Mouse (Mus musculus) adrenal gland, postnatal 4 days (tissue): ENCODE measurements around the gene Gm4181. TPM values are rescaled to one million over a fixed set of nuclear protein-coding genes. Genes with fewer than 3 reads are reported as not detected.
"Not testable (repeated sequence)": the region's sequence is repeated elsewhere in the genome, so short reads cannot be mapped to it uniquely, and the experiment has no call there.

Source experiments
- DNase-seq, 2 experiments: peaks; one replicate each; pipeline ENCODE4 v3.0.0; 2021 to 2022; ENCODE audit warnings: low spot score in 2 of 2, mixed read lengths in 2 of 2
- long read RNA-seq, 2 experiments: library from polyadenylated mRNA; stranded (forward); transcript quantifications; one replicate each; pipeline ENCODE4 v2.0.0; 2021
- total RNA-seq, 2 experiments: library from RNA; stranded (reverse); gene quantifications; 2 replicates each; pipeline ENCODE4 v1.2.3; 2021

Gene Gm4181
- not detected for total RNA-seq
- long read RNA-seq, experiment 1 = 0 reads
- long read RNA-seq, experiment 2 = 0 reads

- not testable (repeated sequence) for DNase-seq
Observed at GRCm38 (mm10) chr14:51635566-51635965, at the start of gene Gm4181. Gm4181 (minus strand) TSS chr14:51635666.

DNA sequence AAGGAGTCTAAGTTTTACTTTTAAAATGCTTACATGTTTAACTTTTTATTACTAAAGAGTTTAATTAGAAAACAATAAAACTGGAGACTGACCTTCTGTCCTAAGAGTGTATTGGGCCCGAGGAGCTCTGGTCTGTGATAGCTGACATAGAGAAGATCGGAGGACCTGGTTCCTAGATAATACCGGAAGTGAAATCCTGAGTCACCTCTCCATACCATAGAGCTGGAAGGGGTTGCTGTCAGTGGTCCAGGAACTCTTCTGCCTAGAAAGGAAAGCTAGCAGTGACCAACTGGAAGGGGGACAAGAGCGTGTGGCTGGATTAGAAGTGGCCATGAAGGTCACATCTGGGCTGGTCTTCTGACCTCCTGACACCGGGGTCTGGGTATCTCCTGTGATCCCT lies 41.8 kb upstream of the Gm4181 start:
- DNase-seq = no peak

DNA sequence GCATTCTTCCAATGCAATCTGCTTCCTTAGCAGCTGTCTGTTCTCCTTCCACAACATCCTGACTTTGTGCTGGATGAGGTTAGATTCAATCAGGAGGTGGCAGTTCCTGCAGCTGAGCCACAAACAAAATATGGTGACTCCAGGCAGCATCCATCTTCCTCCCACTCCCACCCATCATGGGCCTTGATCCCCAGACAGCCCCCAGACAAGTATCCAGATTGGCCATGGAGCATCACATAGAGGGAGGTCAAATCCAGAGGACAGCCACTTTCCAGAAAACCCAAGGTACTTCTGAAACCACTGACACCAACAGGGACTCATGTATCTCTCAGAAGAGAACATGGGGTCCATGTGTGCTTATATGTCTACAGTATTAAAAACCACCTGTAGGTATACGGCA lies 3.0 kb downstream of the Gm4181 start:
- peak; percentile 8 to 26 for DNase-seq

DNA sequence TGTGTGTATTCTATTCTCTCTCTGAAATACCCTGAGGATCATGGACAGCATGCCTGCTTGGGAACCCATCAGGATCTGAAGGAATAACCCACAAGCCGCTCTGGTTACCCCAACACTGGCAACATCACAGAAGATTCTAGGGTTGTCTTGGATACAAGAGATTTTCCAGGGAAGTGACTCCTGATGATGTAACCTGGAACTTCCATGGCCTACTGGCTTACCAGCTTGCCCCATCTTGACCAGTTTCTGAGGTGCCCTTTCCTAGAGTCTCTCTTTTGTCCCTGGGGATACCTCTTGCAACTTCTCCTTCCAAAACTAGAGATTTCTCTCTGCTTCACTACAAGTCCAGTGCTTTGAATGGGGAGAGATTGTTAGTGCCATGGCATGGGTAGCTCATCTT lies 24.3 kb downstream of the Gm4181 start, which contains the start of gene Gm17078:
Gene Gm17078, minus strand, starts transcription at position 101 of the 400 bp plus-strand sequence.
- DNase-seq = no peak

DNA sequence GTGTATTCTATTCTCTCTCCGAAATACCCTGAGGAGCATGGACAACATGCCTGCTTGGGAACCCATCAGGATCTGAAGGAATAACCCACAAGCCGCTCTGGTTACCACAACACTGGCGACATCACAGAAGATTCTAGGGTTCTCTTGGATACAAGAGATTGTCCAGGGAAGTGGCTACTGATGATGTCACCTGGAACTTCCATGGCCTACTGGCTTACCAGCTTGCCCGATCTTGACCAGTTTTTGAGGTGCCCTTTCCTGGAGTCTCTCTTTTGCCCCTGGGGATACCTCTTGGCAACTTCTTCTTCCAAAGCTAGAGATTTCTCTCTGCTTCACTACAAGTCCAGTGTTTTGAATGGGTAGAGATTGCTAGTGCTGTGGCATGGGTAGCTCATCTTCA lies 43.4 kb downstream of the Gm4181 start, which contains the start of gene Gm17174:
Gene Gm17174, minus strand, starts transcription at position 101 of the 400 bp plus-strand sequence.
- not testable (repeated sequence) for DNase-seq

Other genes starting within 250 kb of the Gm4181 start
- not detected for gene Vmn2r88, start 224.8 kb downstream of the Gm4181 start, total RNA-seq
- not detected for gene Vmn2r89, start 183.8 kb downstream of the Gm4181 start, total RNA-seq
- not detected for gene Gm5622, start 82.9 kb downstream of the Gm4181 start, total RNA-seq
- gene Gm17175, start 61.6 kb downstream of the Gm4181 start, total RNA-seq = not detected
- not detected for gene Gm17174, start 43.5 kb downstream of the Gm4181 start, total RNA-seq
- not detected for gene Gm17078, start 24.4 kb downstream of the Gm4181 start, total RNA-seq
- not detected for gene Gm17079, start 59.8 kb upstream of the Gm4181 start, total RNA-seq
- gene Gm5800, start 81.5 kb upstream of the Gm4181 start, total RNA-seq = not detected
- gene Ang4, start 137.9 kb upstream of the Gm4181 start, total RNA-seq = not detected
- not detected for gene AY358078, start 164.4 kb upstream of the Gm4181 start, total RNA-seq
- gene Ear6, start 218.0 kb upstream of the Gm4181 start, total RNA-seq = under 1 TPM in 1 of 2 experiments, not detected in 1; 0.73 TPM
- 10 to 100 TPM; 37.5 to 44.2 TPM for gene Mettl17, start 249.2 kb upstream of the Gm4181 start, total RNA-seq